Mouse (Mus musculus) midbrain, embryonic 15.5 days (tissue): Measurements from ENCODE around the gene Gm20388. TPM values are rescaled to one million over a fixed set of nuclear protein-coding genes. Genes with fewer than 3 reads are reported as not detected.

Experiments
- ATAC-seq: fragments of 200-750 bp; cut with Nextera tagmentation; replicated peaks from 2 replicates; pipeline ENCODE4 v1.8.0; 2017; ENCODE audit warnings: moderate TSS enrichment
- H3K27ac ChIP-seq: fragments of 300-500 bp; sonication (generic); 2 replicates; pipeline ENCODE4 v1.5.1; 2015; ENCODE audit warnings: mild to moderate bottlenecking, inconsistent platforms
- H3K27me3 ChIP-seq: fragments of 300-500 bp; sonication (generic); replicated peaks from 2 replicates; pipeline ENCODE4 v1.6.1; 2015; ENCODE audit warnings: inconsistent platforms
- H3K36me3 ChIP-seq: fragments of 300-500 bp; sonication (generic); replicated peaks from 2 replicates; pipeline ENCODE4 v1.6.1; 2015; ENCODE audit warnings: inconsistent platforms
- H3K4me1 ChIP-seq: fragments of 300-500 bp; sonication (generic); 2 replicates; pipeline ENCODE4 v1.6.1; 2015; ENCODE audit warnings: inconsistent platforms
- H3K4me2 ChIP-seq: fragments of 300-500 bp; sonication (generic); 2 replicates; pipeline ENCODE4 v1.6.1; 2015; ENCODE audit warnings: inconsistent platforms, mild to moderate bottlenecking, moderate library complexity
- H3K4me3 ChIP-seq: fragments of 300-500 bp; sonication (generic); 2 replicates; pipeline ENCODE4 v1.5.1; 2015; ENCODE audit warnings: mild to moderate bottlenecking, inconsistent platforms
- H3K9ac ChIP-seq: fragments of 300-500 bp; sonication (generic); 2 replicates; pipeline ENCODE4 v1.6.1; 2015; ENCODE audit warnings: mild to moderate bottlenecking, inconsistent platforms
- H3K9me3 ChIP-seq: fragments of 300-500 bp; sonication (generic); 2 replicates; pipeline ENCODE4 v1.6.1; 2016; ENCODE audit warnings: inconsistent platforms
- WGBS: fragments of 180-500 bp; shearing (Covaris S2); methylation state at CpG from one replicate; pipeline ENCODE4 v1.1.7; 2015; ENCODE audit warnings: mixed read lengths; 5-methylcytosine and 5-hydroxymethylcytosine counted together
- polyA plus RNA-seq: library from polyadenylated mRNA; unstranded; fragments of >200 nt; fragmentation: Nextera tagmentation; extraction: Ambion mirVana; gene quantifications from 2 replicates; pipeline ENCODE4 v1.2.1, GENCODE M21; 2015

The Gm20388 gene
- polyA plus RNA-seq, 1 experiment from 2014 or later: 5.6 TPM

GRCm38 (mm10) chr8:122004131-122004530, 2093.5 kb downstream of the Gm20388 start:
- no peaks in the 10 kb centered on the region for H3K27me3 ChIP-seq
- H3K27ac ChIP-seq: 0 out of 2 replicates have a peak overlapping the region, but pooled peaks have one; percentile 35
- no peak overlapping the region for H3K4me3 ChIP-seq
- H3K36me3 ChIP-seq: peaks cover 17% of the 10 kb centered on the region; the same call in 1 of the 2 replicates
- 83% methylated on average over 5 of the region's 5 CpGs for WGBS
- no peak overlapping the region for H3K4me2 ChIP-seq
- no peaks in the 10 kb centered on the region for H3K9me3 ChIP-seq
- H3K9ac ChIP-seq: no peak overlapping the region
- no peak for ATAC-seq
- H3K4me1 ChIP-seq: 0 out of 2 replicates have a peak, but pooled peaks cover 4% of the 10 kb centered on the region

- peaks cover 14% of the 10 kb centered on the region; the same call in 1 of the 2 replicates for H3K36me3 ChIP-seq
- ATAC-seq: no peak; the same call in 1 of the 2 replicates
- 85% methylated on average over 25 of the region's 25 CpGs for WGBS
Observed at GRCm38 (mm10) chr8:122005422-122006204, 2095.0 kb downstream of the Gm20388 start.

GRCm38 (mm10) chr8:122006688-122007484, 2096.2 kb downstream of the Gm20388 start:
- Histone ChIP-seq H3K27ac (no peak overlapping the region), H3K27me3 (no peaks in the 10 kb centered on the region), H3K4me3 (no peak overlapping the region), H3K9me3 (no peaks in the 10 kb centered on the region), H3K9ac (no peak overlapping the region), H3K4me2 (no peak overlapping the region), H3K36me3 (peaks cover 10% of the 10 kb centered on the region; the same call in 1 of the 2 replicates), H3K4me1 (0 out of 2 replicates have a peak, but pooled peaks cover 4% of the 10 kb centered on the region)
- 80% methylated on average over 13 of the region's 13 CpGs for WGBS
- ATAC-seq: no peak

More at GRCm38 (mm10) chr8:122005422-122006204, 2095.0 kb downstream of the Gm20388 start:
- Histone ChIP-seq H3K9me3 (no peaks in the 10 kb centered on the region), H3K27ac (no peak overlapping the region), H3K27me3 (no peaks in the 10 kb centered on the region), H3K4me2 (no peak overlapping the region), H3K4me1 (0 out of 2 replicates have a peak, but pooled peaks cover 4% of the 10 kb centered on the region), H3K9ac (no peak overlapping the region), H3K4me3 (no peak overlapping the region)

GRCm38 (mm10) chr8:122008395-122008794, 2097.8 kb downstream of the Gm20388 start:
- Histone ChIP-seq H3K4me3 (no peak overlapping the region), H3K4me1 (0 out of 2 replicates have a peak, but pooled peaks cover 4% of the 10 kb centered on the region), H3K4me2 (no peak overlapping the region), H3K36me3 (peaks cover 5% of the 10 kb centered on the region; the same call in 1 of the 2 replicates), H3K27me3 (no peaks in the 10 kb centered on the region), H3K27ac (no peak overlapping the region), H3K9me3 (no peaks in the 10 kb centered on the region), H3K9ac (no peak overlapping the region)
- no peak for ATAC-seq
- WGBS: 90% methylated on average over 5 of the region's 5 CpGs

- Histone ChIP-seq H3K36me3 (peaks cover 5% of the 10 kb centered on the region; the same call in 1 of the 2 replicates), H3K4me2 (no peak overlapping the region), H3K4me1 (no peaks in the 10 kb centered on the region), H3K27me3 (no peaks in the 10 kb centered on the region), H3K9me3 (no peaks in the 10 kb centered on the region), H3K27ac (no peak overlapping the region), H3K4me3 (no peak overlapping the region), H3K9ac (no peak overlapping the region)
- ATAC-seq: no peak
- WGBS: 86% methylated on average over 5 of the region's 5 CpGs
Observed at GRCm38 (mm10) chr8:122010638-122011037, 2100.0 kb downstream of the Gm20388 start.

GRCm38 (mm10) chr8:122011066-122011588, 2100.5 kb downstream of the Gm20388 start:
- Histone ChIP-seq H3K4me2 (no peak overlapping the region), H3K27ac (no peak overlapping the region), H3K9ac (no peak overlapping the region), H3K27me3 (no peaks in the 10 kb centered on the region), H3K36me3 (peaks cover 5% of the 10 kb centered on the region; the same call in 1 of the 2 replicates), H3K4me3 (no peak overlapping the region), H3K9me3 (no peaks in the 10 kb centered on the region), H3K4me1 (no peaks in the 10 kb centered on the region)
- no peak for ATAC-seq
- WGBS: 57% methylated on average over 7 of the region's 7 CpGs

- Histone ChIP-seq H3K27ac (no peak overlapping the region), H3K27me3 (no peaks in the 10 kb centered on the region), H3K4me1 (no peaks in the 10 kb centered on the region), H3K4me3 (no peak overlapping the region), H3K4me2 (no peak overlapping the region), H3K36me3 (no peaks in the 10 kb centered on the region; the same call in 1 of the 2 replicates), H3K9ac (no peak overlapping the region), H3K9me3 (no peaks in the 10 kb centered on the region)
- WGBS: 43% methylated on average over 3 of the region's 3 CpGs
- ATAC-seq: no peak
Observed at GRCm38 (mm10) chr8:122014606-122015005, 2104.0 kb downstream of the Gm20388 start.

- ATAC-seq: no peak
- 85% methylated on average over 22 of the region's 22 CpGs for WGBS
- Histone ChIP-seq H3K36me3 (no peaks in the 10 kb centered on the region; the same call in 1 of the 2 replicates), H3K27me3 (no peaks in the 10 kb centered on the region), H3K4me2 (no peak overlapping the region), H3K27ac (no peak overlapping the region), H3K9ac (no peak overlapping the region), H3K9me3 (no peaks in the 10 kb centered on the region), H3K4me3 (no peak overlapping the region), H3K4me1 (no peaks in the 10 kb centered on the region)
Observed at GRCm38 (mm10) chr8:122018046-122018831, 2107.6 kb downstream of the Gm20388 start.

GRCm38 (mm10) chr8:122019162-122019561, 2108.5 kb downstream of the Gm20388 start:
- Histone ChIP-seq H3K27me3 (no peaks in the 10 kb centered on the region), H3K4me3 (no peak overlapping the region), H3K36me3 (peaks cover 5% of the 10 kb centered on the region; the same call in 1 of the 2 replicates), H3K4me1 (no peaks in the 10 kb centered on the region), H3K9ac (no peak overlapping the region), H3K27ac (no peak overlapping the region), H3K9me3 (no peaks in the 10 kb centered on the region), H3K4me2 (no peak overlapping the region)
- 96% methylated on average over 1 of the region's 1 CpGs for WGBS
- ATAC-seq: no peak

- Histone ChIP-seq H3K36me3 (peaks cover 6% of the 10 kb centered on the region; the same call in 1 of the 2 replicates), H3K9me3 (no peaks in the 10 kb centered on the region), H3K27ac (no peak overlapping the region), H3K4me1 (no peaks in the 10 kb centered on the region), H3K9ac (no peak overlapping the region), H3K4me2 (no peak overlapping the region), H3K4me3 (no peak overlapping the region), H3K27me3 (no peaks in the 10 kb centered on the region)
- 87% methylated on average over 8 of the region's 8 CpGs for WGBS
- no peak for ATAC-seq
Observed at GRCm38 (mm10) chr8:122020050-122020771, 2109.6 kb downstream of the Gm20388 start.

GRCm38 (mm10) chr8:122021725-122022124, 2111.1 kb downstream of the Gm20388 start:
- no peaks in the 10 kb centered on the region for H3K4me1 ChIP-seq
- no peak overlapping the region for H3K4me3 ChIP-seq
- H3K27ac ChIP-seq: no peak overlapping the region
- 80% methylated on average over 2 of the region's 2 CpGs for WGBS
- H3K4me2 ChIP-seq: no peak overlapping the region
- H3K36me3 ChIP-seq: peaks cover 10% of the 10 kb centered on the region; the same call in 1 of the 2 replicates
- H3K9me3 ChIP-seq: no peaks in the 10 kb centered on the region
- ATAC-seq: no peak
- H3K27me3 ChIP-seq: no peaks in the 10 kb centered on the region
- no peak overlapping the region for H3K9ac ChIP-seq
